Mouse (Mus musculus) limb, embryonic 15.5 days (tissue): Measurements from ENCODE around the gene Stom. TPM values are rescaled to one million over a fixed set of nuclear protein-coding genes. Genes with fewer than 3 reads are reported as not detected.

ENCODE experiments used
- ATAC-seq: fragments of 200-750 bp; cut with Nextera tagmentation; 2 replicates; pipeline ENCODE4 v1.8.0; 2017; ENCODE audit warnings: low read depth, moderate TSS enrichment; ENCODE audit not compliant: insufficient number of reproducible peaks, low FRiP score, low TSS enrichment
- H3K27ac ChIP-seq: fragments of 300-500 bp; sonication (generic); 2 replicates; pipeline ENCODE4 v1.5.1; 2015; ENCODE audit warnings: moderate library complexity, mild to moderate bottlenecking, inconsistent platforms
- H3K27me3 ChIP-seq: fragments of 300-500 bp; sonication (generic); 2 replicates; pipeline ENCODE4 v1.6.1; 2015; ENCODE audit warnings: inconsistent platforms
- H3K36me3 ChIP-seq: fragments of 300-500 bp; sonication (generic); 2 replicates; pipeline ENCODE4 v1.6.1; 2015; ENCODE audit warnings: inconsistent platforms
- H3K4me1 ChIP-seq: fragments of 300-500 bp; sonication (generic); 2 replicates; pipeline ENCODE4 v1.6.1; 2015; ENCODE audit warnings: inconsistent platforms
- H3K4me2 ChIP-seq: fragments of 300-500 bp; sonication (generic); 2 replicates; pipeline ENCODE4 v1.6.1; 2015; ENCODE audit warnings: mild to moderate bottlenecking, inconsistent platforms
- H3K4me3 ChIP-seq: fragments of 300-500 bp; sonication (generic); 2 replicates; pipeline ENCODE4 v1.5.1; 2015; ENCODE audit warnings: mild to moderate bottlenecking, inconsistent platforms
- H3K9ac ChIP-seq: fragments of 300-500 bp; sonication (generic); 2 replicates; pipeline ENCODE4 v1.6.1; 2015; ENCODE audit warnings: inconsistent platforms
- H3K9me3 ChIP-seq: fragments of 300-500 bp; sonication (generic); 2 replicates; pipeline ENCODE4 v1.6.1; 2016; ENCODE audit warnings: inconsistent platforms
- WGBS: fragments of 180-500 bp; shearing (Covaris S2); methylation state at CpG from one replicate; pipeline ENCODE4 v1.1.7; 2015; 5-methylcytosine and 5-hydroxymethylcytosine counted together
- polyA plus RNA-seq: library from polyadenylated mRNA; unstranded; fragments of >200 nt; fragmentation: Nextera tagmentation; extraction: Ambion mirVana; gene quantifications from 2 replicates; pipeline ENCODE4 v1.2.1, GENCODE M21; 2015

Gene Stom
- polyA plus RNA-seq, result 22.2 and 25.7 TPM in 2 replicates

DNA sequence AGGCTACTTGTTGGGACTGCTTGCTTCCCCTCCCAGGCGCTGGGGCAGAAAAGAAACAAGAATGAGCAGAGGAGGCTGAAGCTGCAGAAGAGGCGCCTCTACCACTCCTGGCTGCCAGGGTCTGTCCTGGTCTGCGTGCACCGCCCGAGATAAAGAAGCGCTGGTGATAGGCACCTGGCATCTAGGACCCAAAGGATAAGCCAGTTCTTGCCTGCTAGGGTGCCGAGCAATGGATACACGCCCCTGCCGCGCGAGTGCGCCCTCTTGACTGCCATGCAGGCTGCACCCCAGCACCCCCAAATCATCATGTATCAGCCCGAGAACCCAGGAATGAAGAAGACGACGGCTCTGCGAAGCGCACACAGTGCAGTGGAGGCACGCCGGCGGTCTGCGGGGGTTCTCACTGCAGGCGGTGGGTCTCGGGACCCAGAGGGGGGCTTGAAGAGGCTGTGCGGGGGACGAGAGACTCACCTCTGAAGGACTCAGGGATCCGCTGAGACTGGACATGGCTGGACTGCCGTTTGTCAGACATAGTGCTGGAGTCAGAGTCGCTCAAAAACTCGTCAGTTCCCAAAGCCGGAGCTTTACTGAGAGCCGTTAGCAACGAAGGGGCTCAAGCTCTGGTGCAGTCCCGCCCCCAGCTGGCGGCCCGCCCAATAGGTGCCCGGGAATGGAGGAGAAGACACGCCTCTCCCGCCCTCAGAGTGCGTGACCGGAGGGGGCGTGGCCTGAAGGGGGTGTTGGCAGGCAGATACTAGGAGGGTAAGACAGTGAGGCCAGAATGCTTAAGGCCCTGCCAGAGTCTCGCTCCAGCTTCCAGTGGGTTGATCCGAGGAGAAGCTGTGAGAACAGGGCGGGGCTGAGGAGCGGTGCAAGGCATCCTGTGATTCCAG, at the start of gene Stom:
TSS of gene Stom (minus strand) at position 589 of the 893 bp plus-strand sequence.
- Histone ChIP-seq H3K9me3 (no peaks in the 10 kb centered on the region), H3K9ac (peak within 1 kb of the TSS; percentile 51), H3K4me2 (peak within 1 kb of the TSS; percentile 93), H3K4me1 (peaks cover 19% of the 10 kb centered on the region), H3K4me3 (peak within 1 kb of the TSS; percentile 56), H3K27me3 (no peaks in the 10 kb centered on the region), H3K27ac (peak within 1 kb of the TSS; percentile 79), H3K36me3 (no peaks in the 10 kb centered on the region)
- peak; percentile 98 for ATAC-seq
- under 1% methylated on average over 45 of the region's 45 CpGs for WGBS

DNA sequence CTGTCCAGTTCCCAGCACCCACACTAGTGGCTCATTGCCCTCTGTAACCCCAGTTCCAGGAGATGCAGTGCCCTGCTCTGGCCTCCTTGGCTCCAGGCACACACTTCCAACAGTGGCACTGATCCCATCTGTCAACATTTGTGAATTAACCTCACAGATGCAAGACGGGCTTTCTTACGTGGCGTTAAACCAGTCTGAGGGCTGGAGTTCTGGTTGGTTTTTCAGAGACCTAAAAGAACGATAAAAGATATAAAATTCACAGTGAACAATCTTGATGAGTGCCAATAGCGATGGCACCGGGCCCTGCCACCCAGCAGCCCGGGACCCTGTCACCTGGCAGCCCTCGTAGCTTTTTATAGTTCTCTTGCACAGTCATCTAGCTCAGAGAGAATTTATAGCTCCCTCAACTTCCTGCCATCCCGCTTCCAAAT, 48.7 kb upstream of the Stom start:
- H3K4me3 ChIP-seq, result no peak overlapping the region
- 31% methylated on average over 9 of the region's 9 CpGs for WGBS
- no peaks in the 10 kb centered on the region for H3K27me3 ChIP-seq
- ATAC-seq, result no peak
- H3K4me1 ChIP-seq, result peaks cover 6% of the 10 kb centered on the region; the same call in 1 of the 2 replicates
- no peak overlapping the region for H3K4me2 ChIP-seq
- H3K9ac ChIP-seq, result no peak overlapping the region
- H3K27ac ChIP-seq, result no peak overlapping the region
- H3K9me3 ChIP-seq, result 0 out of 2 replicates have a peak, but pooled peaks cover 5% of the 10 kb centered on the region
- H3K36me3 ChIP-seq, result no peaks in the 10 kb centered on the region

DNA sequence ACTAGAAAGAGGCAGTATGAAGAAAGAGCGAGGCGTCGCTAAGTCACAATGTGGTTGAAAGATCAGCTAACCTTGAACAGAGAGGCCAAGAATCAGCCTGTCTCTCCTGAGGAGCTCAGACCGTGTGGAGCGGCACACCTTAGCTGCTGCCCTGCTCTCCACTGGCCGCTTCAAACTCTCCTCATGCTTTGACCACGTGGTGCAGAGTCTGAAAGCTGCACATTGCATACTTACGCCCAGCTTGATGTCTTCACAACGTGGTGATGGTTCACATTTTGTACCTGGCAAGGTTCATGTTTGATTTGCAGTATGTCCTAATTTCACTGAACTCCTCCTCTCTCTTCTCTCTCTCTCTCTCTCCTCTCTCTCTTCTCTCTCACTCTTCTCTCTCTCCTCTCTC, 42.5 kb upstream of the Stom start:
- 68% methylated on average over 9 of the region's 9 CpGs for WGBS
- Histone ChIP-seq H3K4me3 (no peak overlapping the region), H3K9ac (no peak overlapping the region), H3K36me3 (no peaks in the 10 kb centered on the region), H3K9me3 (no peaks in the 10 kb centered on the region), H3K4me2 (no peak overlapping the region), H3K27ac (no peak overlapping the region), H3K4me1 (no peaks in the 10 kb centered on the region), H3K27me3 (no peaks in the 10 kb centered on the region)
- no peak for ATAC-seq

DNA sequence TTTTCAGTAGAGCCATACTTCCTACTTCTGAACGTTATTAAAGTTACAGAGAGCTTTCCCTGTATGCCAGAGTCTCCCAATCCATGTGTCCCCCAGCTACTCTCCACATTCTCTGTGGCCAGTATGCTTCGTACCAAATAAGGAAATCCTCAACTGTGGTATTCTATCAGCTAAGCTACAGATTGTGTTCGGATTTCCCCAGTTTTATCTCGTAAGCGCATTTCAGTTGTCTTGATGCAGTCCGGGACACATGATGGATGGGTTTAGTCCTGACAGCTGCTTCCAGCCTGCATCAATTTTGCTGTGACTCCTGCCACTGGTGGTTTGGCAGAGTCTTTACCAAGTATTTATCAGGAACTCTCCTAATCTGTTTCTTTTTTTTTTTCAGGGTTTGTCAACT, 40.8 kb upstream of the Stom start:
- H3K4me2 ChIP-seq, result no peak overlapping the region
- no peak for ATAC-seq
- H3K9me3 ChIP-seq, result no peaks in the 10 kb centered on the region
- no peaks in the 10 kb centered on the region for H3K4me1 ChIP-seq
- no peak overlapping the region for H3K9ac ChIP-seq
- no peak overlapping the region for H3K4me3 ChIP-seq
- no peak overlapping the region for H3K27ac ChIP-seq
- H3K27me3 ChIP-seq, result no peaks in the 10 kb centered on the region
- no peaks in the 10 kb centered on the region for H3K36me3 ChIP-seq
- WGBS, result 40% methylated on average over 6 of the region's 6 CpGs

DNA sequence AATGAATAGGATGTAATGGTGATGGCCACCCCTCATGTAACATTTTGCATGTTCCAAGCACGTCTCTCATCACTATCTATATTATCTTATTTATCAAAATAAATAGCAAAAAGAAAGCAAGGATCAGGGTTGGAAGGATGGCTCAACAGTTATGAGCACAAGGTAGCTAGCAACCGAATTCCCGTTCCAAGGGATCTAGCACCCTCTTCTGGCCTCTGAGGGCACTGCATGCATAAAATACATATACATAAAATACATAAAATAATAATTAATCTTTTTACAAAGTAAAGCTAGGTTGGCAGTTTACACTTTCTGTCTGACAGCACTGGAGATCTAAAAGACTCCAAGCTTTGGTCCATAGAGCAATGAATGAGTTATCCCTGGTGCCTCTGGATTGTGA, 36.2 kb upstream of the Stom start:
- ATAC-seq, result no peak
- Histone ChIP-seq H3K4me2 (no peak overlapping the region), H3K4me1 (no peaks in the 10 kb centered on the region), H3K9me3 (no peaks in the 10 kb centered on the region), H3K27me3 (no peaks in the 10 kb centered on the region), H3K4me3 (no peak overlapping the region), H3K27ac (no peak overlapping the region), H3K36me3 (no peaks in the 10 kb centered on the region), H3K9ac (no peak overlapping the region)
- WGBS, result 13% methylated on average over 3 of the region's 3 CpGs

DNA sequence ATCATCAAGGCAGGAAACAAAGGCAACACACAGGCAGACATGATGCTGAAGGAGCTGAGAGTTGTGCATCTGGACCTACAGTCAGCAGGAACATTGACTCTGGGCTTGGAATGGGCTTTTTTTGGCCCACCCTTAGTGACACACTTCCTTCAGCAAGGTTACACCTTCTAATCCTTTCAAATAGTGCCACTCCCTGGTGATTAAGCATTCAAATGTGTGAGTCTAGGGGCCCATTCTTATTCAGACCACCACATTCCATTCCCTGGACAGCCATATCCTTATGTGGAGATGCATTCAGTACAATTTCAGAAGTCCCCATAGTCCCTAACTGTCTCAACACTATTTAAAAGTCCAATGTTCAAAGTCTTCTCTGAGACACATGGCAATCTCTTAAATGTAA, 33.9 kb upstream of the Stom start:
- H3K9me3 ChIP-seq, result no peaks in the 10 kb centered on the region
- H3K4me2 ChIP-seq, result no peak overlapping the region
- H3K4me1 ChIP-seq, result no peaks in the 10 kb centered on the region

DNA sequence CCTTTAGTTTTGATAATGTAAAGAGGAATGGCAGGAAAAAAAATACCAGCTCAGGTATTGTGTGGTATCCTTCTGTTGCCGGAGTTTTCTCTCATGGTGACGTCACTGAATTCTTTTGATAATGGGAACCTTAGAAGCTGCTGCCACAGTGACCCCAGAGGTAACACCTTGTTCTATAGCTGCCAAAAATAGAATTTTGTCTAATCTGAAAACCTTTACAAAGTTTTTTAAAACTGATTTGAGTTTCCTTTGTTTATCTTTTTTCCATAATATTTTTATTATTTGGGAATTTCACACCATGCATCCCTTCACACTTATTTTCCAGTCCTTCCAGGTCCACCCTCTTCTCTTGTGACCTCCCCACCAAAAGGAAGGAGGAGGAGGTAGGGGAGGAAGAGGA, 30.9 kb upstream of the Stom start, which contains the start of gene 4930568D16Rik:
TSS of gene 4930568D16Rik (minus strand) at position 101 of the 400 bp plus-strand sequence.
- H3K9ac ChIP-seq, result no peak within 1 kb of the TSS
- WGBS, result 66% methylated on average over 2 of the region's 2 CpGs
- H3K4me3 ChIP-seq, result no peak within 1 kb of the TSS
- no peaks in the 10 kb centered on the region for H3K27me3 ChIP-seq
- H3K36me3 ChIP-seq, result no peaks in the 10 kb centered on the region
- no peaks in the 10 kb centered on the region for H3K4me1 ChIP-seq
- H3K27ac ChIP-seq, result no peak within 1 kb of the TSS
- H3K4me2 ChIP-seq, result no peak within 1 kb of the TSS
- no peak for ATAC-seq
- no peaks in the 10 kb centered on the region for H3K9me3 ChIP-seq

More for the DNA sequence above, 33.9 kb upstream of the Stom start:
- no peak for ATAC-seq
- H3K27ac ChIP-seq, result no peak overlapping the region
- no peaks in the 10 kb centered on the region for H3K36me3 ChIP-seq
- H3K27me3 ChIP-seq, result no peaks in the 10 kb centered on the region
- H3K9ac ChIP-seq, result no peak overlapping the region
- no peak overlapping the region for H3K4me3 ChIP-seq

DNA sequence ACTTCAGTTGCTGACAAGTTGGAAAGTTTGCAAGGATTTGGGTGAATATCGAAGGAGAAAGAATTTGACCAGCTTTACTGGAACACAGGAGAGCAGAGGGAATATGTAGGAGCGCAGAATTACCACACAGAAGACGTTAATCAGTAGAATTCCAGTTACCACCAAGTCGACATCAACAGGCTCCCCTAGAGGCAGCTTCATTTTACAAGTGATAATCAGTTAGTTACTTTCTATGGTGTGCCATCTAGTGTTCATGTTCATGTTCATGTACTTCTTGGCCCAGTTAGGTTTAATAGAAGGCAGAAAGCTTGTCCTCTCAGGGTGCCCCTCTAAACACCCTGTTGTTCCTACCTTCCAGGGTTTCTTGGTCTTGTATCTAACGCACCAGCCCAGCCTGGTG, 12.4 kb upstream of the Stom start:
- no peak for ATAC-seq

DNA sequence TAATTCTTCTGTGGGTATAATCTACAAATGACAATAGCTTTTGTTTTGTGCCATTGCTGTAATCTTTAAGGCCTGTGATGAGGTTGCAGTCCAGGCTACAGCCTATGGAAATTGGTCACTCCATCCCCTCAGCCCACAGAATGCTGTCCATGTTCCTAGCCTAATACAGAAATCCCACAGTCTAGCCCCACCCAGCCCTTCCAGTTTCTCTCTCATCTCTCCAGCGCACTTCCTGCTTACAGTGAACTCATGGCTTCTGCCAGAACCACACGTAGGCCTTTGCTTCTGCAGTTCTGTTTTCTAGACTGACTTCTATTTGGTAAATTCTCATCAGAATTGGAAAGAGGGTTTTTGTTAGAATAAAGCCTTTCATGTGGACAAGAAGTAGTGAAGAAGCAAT, 9.2 kb upstream of the Stom start:
- ATAC-seq, result no peak
- Histone ChIP-seq H3K4me3 (no peak overlapping the region), H3K9me3 (no peaks in the 10 kb centered on the region), H3K9ac (no peak overlapping the region), H3K36me3 (no peaks in the 10 kb centered on the region), H3K4me1 (no peaks in the 10 kb centered on the region), H3K4me2 (no peak overlapping the region), H3K27ac (no peak overlapping the region), H3K27me3 (no peaks in the 10 kb centered on the region)
- WGBS, result 70% methylated on average over 2 of the region's 2 CpGs

More for the DNA sequence above, 12.4 kb upstream of the Stom start:
- Histone ChIP-seq H3K9ac (no peak overlapping the region), H3K4me1 (no peaks in the 10 kb centered on the region), H3K4me3 (no peak overlapping the region), H3K9me3 (no peaks in the 10 kb centered on the region), H3K36me3 (no peaks in the 10 kb centered on the region), H3K27ac (no peak overlapping the region), H3K27me3 (no peaks in the 10 kb centered on the region), H3K4me2 (no peak overlapping the region)
- 41% methylated on average over 5 of the region's 5 CpGs for WGBS

DNA sequence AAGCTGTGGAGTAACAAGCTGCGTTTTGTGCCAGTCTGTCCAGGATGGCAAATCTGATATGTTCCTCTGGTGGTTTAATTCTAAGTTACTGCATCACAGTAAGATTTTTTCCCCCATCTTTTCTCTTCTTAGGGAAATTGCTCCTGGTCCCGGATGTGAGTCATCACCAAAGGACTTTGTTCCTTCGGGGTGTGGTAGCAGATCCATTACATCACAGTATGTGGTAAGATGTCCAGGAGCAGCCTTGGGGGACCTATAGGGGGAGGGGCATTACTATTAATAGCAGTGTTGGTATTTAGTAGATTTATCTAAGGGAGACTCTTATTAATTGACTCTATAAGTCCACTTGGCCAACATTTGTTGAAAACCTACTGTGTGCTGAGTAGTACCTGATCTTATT, 5.8 kb upstream of the Stom start:
- H3K9ac ChIP-seq, result no peak overlapping the region
- no peak overlapping the region for H3K4me2 ChIP-seq
- no peaks in the 10 kb centered on the region for H3K36me3 ChIP-seq
- 62% methylated on average over 3 of the region's 3 CpGs for WGBS
- peaks cover 2% of the 10 kb centered on the region; the same call in 1 of the 2 replicates for H3K4me1 ChIP-seq
- H3K27ac ChIP-seq, result no peak overlapping the region
- no peak overlapping the region for H3K4me3 ChIP-seq
- no peak for ATAC-seq
- H3K27me3 ChIP-seq, result no peaks in the 10 kb centered on the region
- H3K9me3 ChIP-seq, result no peaks in the 10 kb centered on the region

DNA sequence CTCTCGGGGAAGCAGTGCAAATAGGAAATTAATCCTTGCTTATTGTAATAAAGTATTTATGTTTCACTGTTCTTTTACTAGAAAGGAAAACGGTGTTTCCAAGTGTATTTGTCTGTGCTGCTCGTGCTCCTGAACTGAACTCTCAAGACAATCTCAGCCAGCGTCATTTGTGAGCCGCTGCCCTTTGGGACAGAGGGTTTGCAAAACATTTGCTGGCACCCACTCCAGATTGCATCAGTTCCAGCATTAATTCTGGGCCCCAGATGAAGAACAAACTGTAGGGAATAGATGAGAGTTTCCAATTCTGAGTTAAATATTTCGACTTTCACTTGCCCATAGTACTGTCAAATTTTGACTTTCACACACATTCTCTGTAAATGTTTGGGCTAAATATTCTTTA, 1.9 kb upstream of the Stom start:
- Histone ChIP-seq H3K27ac (no peak overlapping the region), H3K36me3 (no peaks in the 10 kb centered on the region), H3K4me3 (no peak overlapping the region), H3K27me3 (no peaks in the 10 kb centered on the region), H3K4me2 (no peak overlapping the region), H3K4me1 (peaks cover 19% of the 10 kb centered on the region), H3K9me3 (no peaks in the 10 kb centered on the region), H3K9ac (no peak overlapping the region)
- 67% methylated on average over 6 of the region's 6 CpGs for WGBS
- no peak for ATAC-seq

DNA sequence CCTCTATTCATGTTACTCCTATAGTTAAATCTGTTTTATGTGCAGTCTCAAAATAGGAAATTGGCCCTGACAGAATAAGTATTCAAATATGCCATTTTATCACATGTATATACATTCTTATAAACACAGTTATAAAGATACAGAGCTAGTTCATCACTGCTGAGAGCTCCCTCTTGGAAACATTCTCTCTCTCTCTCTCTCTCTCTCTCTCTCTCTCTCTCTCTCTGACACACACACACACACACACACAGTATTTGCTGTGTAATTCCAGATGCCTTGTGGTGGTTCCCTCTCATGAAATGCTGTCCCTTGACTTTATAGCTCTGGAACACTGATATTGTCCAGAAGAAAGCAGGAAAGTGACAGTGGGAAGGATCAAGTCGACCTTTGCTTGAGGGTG, 1.3 kb upstream of the Stom start:
- WGBS, result 63% methylated on average over 1 of the region's 1 CpGs

More for the DNA sequence above, 1.3 kb upstream of the Stom start:
- H3K4me2 ChIP-seq, result no peak overlapping the region
- peaks cover 19% of the 10 kb centered on the region for H3K4me1 ChIP-seq
- no peaks in the 10 kb centered on the region for H3K36me3 ChIP-seq
- no peak overlapping the region for H3K27ac ChIP-seq
- H3K27me3 ChIP-seq, result no peaks in the 10 kb centered on the region
- no peak overlapping the region for H3K4me3 ChIP-seq
- no peaks in the 10 kb centered on the region for H3K9me3 ChIP-seq
- ATAC-seq, result no peak
- no peak overlapping the region for H3K9ac ChIP-seq
